Mouse (Mus musculus): ENCODE data around the gene Bax. TPM values are rescaled to one million over a fixed set of nuclear protein-coding genes. Genes with fewer than 3 reads are reported as not detected.
A peak's percentile ranks its signal among the peaks of the same experiment; 100 is the strongest.

Gene Bax
- polyA plus RNA-seq, 1 experiment from 2014 or later = 182 TPM

DNA sequence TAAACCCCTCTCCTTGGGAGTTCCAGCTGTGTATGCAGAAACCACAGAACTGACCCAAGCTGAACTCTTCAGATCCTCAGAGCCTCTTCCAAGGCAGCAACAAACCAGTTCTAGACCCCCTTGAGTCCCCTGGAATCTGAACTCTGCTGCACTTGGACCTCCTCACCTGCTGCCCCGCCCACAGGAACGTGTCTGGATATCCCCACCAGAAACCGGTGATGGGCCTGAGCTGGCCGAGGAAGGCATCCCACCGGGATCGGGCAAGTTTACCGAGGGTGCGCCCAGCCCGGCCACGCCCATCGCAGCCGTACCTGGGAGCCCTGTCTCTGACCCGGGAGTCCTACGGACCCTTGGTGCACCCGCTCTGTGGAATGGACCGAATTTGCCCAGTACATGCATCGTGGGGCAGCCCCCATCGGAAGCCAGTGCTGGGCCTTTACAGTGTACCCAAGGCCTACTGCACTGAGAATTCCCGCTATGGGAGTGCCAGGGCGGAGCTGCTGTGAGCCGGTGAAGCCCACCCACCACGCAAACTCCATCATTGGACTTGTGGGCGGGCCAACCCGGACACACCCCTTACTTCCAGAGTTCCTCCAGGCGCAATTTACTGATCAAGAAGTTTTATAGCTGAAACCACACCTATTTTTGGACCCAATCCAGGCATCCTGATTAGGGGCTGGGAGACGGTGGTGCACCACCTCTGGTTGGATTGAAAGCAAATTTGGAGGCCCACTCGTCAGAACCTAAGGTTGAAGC is 46.7 kb downstream of the Bax start:
- DNase-seq (no peak), ATAC-seq (ENCODE audit: low FRiP score, low TSS enrichment) (no peak)
- peaks cover 45% of the 10 kb centered on the region for H3K36me3 ChIP-seq (ENCODE audit: control insufficient read depth, insufficient read depth, low read length)
- no peak overlapping the region for H3K4me3 ChIP-seq (replicated peaks; ENCODE audit: low read depth, low read length)
- no peaks in the 10 kb centered on the region for H3K9me3 ChIP-seq (ENCODE audit: control insufficient read depth, low read length)
- no peak overlapping the region for H3K4me2 ChIP-seq (ENCODE audit: low read length)
- no peak overlapping the region for H3K27ac ChIP-seq (replicated peaks; ENCODE audit: low read depth, low read length)
- 16% methylated on average over 27 of the region's 27 CpGs for WGBS
- no peak overlapping the region for H3K9ac ChIP-seq (replicated peaks; ENCODE audit: low read length)
- H3K27me3 ChIP-seq (ENCODE audit: control insufficient read depth, insufficient read depth, low read length) = peaks cover 51% of the 10 kb centered on the region
- no peaks in the 10 kb centered on the region for H3K4me1 ChIP-seq (ENCODE audit: control insufficient read depth, insufficient read depth, low read length)

DNA sequence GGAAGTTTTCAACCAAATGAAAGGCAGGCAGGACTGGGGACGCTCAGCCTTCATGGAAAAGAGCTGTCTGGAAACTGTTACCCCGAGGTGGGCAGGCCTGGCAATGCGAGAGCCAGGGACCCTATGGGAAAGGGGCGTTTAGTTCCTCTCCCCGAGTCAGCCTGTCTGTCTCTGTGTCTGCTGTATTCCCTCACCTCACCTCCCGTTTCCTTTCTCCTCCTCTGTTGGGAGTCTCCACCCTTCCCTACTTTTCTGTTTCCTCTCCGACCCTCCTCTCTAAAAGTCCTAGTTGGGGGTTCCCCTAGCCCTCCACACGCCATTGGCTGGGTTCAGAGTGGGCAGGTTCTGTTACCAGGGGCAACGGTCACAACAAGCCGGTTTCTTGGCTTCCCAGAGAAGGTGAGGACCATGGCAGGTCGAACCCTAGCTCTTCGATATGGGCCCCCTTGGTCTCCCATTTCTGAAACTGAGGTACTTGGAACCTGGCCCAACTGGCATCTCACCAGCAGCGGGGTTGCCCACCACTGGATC is 48.7 kb downstream of the Bax start:
- Histone ChIP-seq H3K27me3 (ENCODE audit: control insufficient read depth, insufficient read depth, low read length) (peaks cover 71% of the 10 kb centered on the region), H3K4me3 (replicated peaks; ENCODE audit: low read depth, low read length) (no peak overlapping the region), H3K4me1 (ENCODE audit: control insufficient read depth, insufficient read depth, low read length) (peaks cover 3% of the 10 kb centered on the region; the same call in 1 of the 2 replicates), H3K9me3 (ENCODE audit: control insufficient read depth, low read length) (no peaks in the 10 kb centered on the region), H3K9ac (replicated peaks; ENCODE audit: low read length) (no peak overlapping the region), H3K36me3 (ENCODE audit: control insufficient read depth, insufficient read depth, low read length) (peaks cover 25% of the 10 kb centered on the region), H3K4me2 (ENCODE audit: low read length) (no peak overlapping the region), H3K27ac (replicated peaks; ENCODE audit: low read depth, low read length) (no peak overlapping the region)
- ATAC-seq (ENCODE audit: low FRiP score, low TSS enrichment) = no peak
- no peak for DNase-seq
- 9% methylated on average over 13 of the region's 13 CpGs for WGBS

- H3K27me3 ChIP-seq (ENCODE audit: control insufficient read depth, insufficient read depth, low read length) = peaks cover 89% of the 10 kb centered on the region
- H3K27ac ChIP-seq (replicated peaks; ENCODE audit: low read depth, low read length) = no peak overlapping the region
- DNase-seq = no peak
- no peaks in the 10 kb centered on the region for H3K9me3 ChIP-seq (ENCODE audit: control insufficient read depth, low read length)
- 9% methylated on average over 37 of the region's 37 CpGs for WGBS
- H3K4me2 ChIP-seq (ENCODE audit: low read length) = no peak overlapping the region
- ATAC-seq (ENCODE audit: low FRiP score, low TSS enrichment) = no peak
- H3K36me3 ChIP-seq (ENCODE audit: control insufficient read depth, insufficient read depth, low read length) = peaks cover 1% of the 10 kb centered on the region; the same call in 1 of the 2 replicates
- peaks cover 3% of the 10 kb centered on the region; the same call in 1 of the 2 replicates for H3K4me1 ChIP-seq (ENCODE audit: control insufficient read depth, insufficient read depth, low read length)
- 0 out of 2 replicates have a peak overlapping the region, but pooled peaks have one; percentile 10 for H3K4me3 ChIP-seq (replicated peaks; ENCODE audit: low read depth, low read length)
- H3K9ac ChIP-seq (replicated peaks; ENCODE audit: low read length) = no peak overlapping the region
Observed at GRCm38 (mm10) chr7:45415636-45416035, 51.1 kb downstream of the Bax start.

DNA sequence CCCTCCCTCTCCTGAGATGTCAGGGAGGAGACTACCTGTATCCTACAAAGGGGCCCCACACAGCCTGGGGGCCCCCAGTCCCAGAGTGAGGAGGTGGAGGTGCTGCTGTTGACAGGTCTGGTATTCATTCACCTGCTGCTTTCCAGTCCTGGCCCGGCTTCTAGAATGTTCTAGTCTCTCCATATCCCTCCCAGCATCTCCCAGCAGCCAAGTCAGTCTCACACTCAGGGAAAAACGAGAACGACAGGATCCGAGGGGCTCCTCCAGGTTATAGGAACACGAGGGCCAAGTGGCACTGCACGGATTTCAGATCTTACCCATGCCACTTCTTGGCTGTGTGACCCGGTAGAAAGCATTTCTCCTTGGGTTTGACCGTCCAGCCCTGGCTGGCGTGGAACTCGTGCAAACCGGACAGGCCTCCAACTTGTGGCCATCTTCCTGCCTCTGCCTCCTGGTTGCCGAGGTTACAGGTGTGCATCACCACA is 51.9 kb downstream of the Bax start:
- Histone ChIP-seq H3K4me1 (ENCODE audit: control insufficient read depth, insufficient read depth, low read length) (peaks cover 3% of the 10 kb centered on the region; the same call in 1 of the 2 replicates), H3K4me3 (replicated peaks; ENCODE audit: low read depth, low read length) (no peak overlapping the region), H3K27me3 (ENCODE audit: control insufficient read depth, insufficient read depth, low read length) (peaks cover 93% of the 10 kb centered on the region), H3K4me2 (ENCODE audit: low read length) (no peak overlapping the region), H3K9me3 (ENCODE audit: control insufficient read depth, low read length) (no peaks in the 10 kb centered on the region), H3K27ac (replicated peaks; ENCODE audit: low read depth, low read length) (no peak overlapping the region), H3K36me3 (ENCODE audit: control insufficient read depth, insufficient read depth, low read length) (no peaks in the 10 kb centered on the region), H3K9ac (replicated peaks; ENCODE audit: low read length) (no peak overlapping the region)
- no peak for DNase-seq
- ATAC-seq (ENCODE audit: low FRiP score, low TSS enrichment) = no peak
- WGBS = 43% methylated on average over 12 of the region's 12 CpGs

- peaks cover 95% of the 10 kb centered on the region for H3K27me3 ChIP-seq (ENCODE audit: control insufficient read depth, insufficient read depth, low read length)
- peak overlapping the region; percentile 51 for H3K9ac ChIP-seq (replicated peaks; ENCODE audit: low read length)
- DNase-seq (no peak), ATAC-seq (ENCODE audit: low FRiP score, low TSS enrichment) (no peak)
- no peaks in the 10 kb centered on the region for H3K9me3 ChIP-seq (ENCODE audit: control insufficient read depth, low read length)
- H3K36me3 ChIP-seq (ENCODE audit: control insufficient read depth, insufficient read depth, low read length) = no peaks in the 10 kb centered on the region
- H3K4me3 ChIP-seq (replicated peaks; ENCODE audit: low read depth, low read length) = peak overlapping the region; percentile 43
- H3K4me1 ChIP-seq (ENCODE audit: control insufficient read depth, insufficient read depth, low read length) = peaks cover 3% of the 10 kb centered on the region; the same call in 1 of the 2 replicates
- H3K4me2 ChIP-seq (ENCODE audit: low read length) = peak overlapping the region; percentile 84
- no peak overlapping the region for H3K27ac ChIP-seq (replicated peaks; ENCODE audit: low read depth, low read length)
- 1% methylated on average over 26 of the region's 27 CpGs for WGBS
Observed at GRCm38 (mm10) chr7:45413864-45414739, 52.6 kb downstream of the Bax start.

DNA sequence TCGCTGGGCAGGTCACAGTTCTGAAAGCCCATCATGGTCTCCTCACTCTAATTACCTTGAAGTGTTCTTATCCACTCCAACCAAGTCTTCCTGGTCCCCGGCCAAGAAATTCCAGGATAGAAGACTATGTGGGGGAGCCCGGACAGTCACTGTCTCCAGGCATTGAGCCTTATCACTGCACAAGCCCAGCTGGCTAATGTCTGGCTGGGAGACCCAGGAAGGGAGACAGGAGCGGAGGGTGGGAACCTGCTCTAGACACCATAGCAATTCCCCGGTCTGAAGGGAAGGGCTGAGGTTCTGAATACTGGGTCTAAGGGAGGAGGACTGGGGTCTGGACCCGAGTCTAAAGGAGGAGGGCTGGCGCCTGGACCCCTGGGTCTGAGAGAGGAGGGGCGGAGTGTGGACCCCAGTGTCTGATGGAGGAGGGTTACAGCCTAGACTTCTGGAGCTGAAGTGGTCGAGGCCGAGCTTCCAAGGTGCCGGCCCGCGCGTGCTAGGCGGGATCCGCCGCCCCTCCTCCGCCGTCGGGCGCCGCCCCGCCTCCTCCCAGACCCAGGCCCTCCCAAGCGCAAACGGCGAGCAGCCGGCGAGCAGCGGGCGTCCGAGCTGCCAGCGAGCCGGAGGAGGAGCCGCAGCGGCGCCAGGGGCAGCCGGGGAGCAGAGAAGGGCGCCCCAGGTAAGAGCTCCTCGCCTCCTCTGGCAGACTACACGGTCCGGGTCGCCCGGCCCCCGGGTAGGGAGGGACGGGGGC is 53.4 kb downstream of the Bax start, which contains the start of gene Ntf5:
Gene Ntf5 (plus strand): TSS at position 583 of the 751 bp plus-strand sequence.
- peak within 1 kb of the TSS; percentile 43 for H3K4me3 ChIP-seq (replicated peaks; ENCODE audit: low read depth, low read length)
- H3K4me2 ChIP-seq (ENCODE audit: low read length) = peak within 1 kb of the TSS; percentile 84
- H3K27ac ChIP-seq (replicated peaks; ENCODE audit: low read depth, low read length) = no peak within 1 kb of the TSS
- DNase-seq (peak; percentile 66), ATAC-seq (ENCODE audit: low FRiP score, low TSS enrichment) (no peak; the same call in 1 of the 2 replicates)
- H3K9ac ChIP-seq (replicated peaks; ENCODE audit: low read length) = peak within 1 kb of the TSS; percentile 51
- H3K4me1 ChIP-seq (ENCODE audit: control insufficient read depth, insufficient read depth, low read length) = peaks cover 3% of the 10 kb centered on the region; the same call in 1 of the 2 replicates
- 3% methylated on average over 35 of the region's 45 CpGs for WGBS
- peaks cover 95% of the 10 kb centered on the region for H3K27me3 ChIP-seq (ENCODE audit: control insufficient read depth, insufficient read depth, low read length)
- no peaks in the 10 kb centered on the region for H3K36me3 ChIP-seq (ENCODE audit: control insufficient read depth, insufficient read depth, low read length)
- no peaks in the 10 kb centered on the region for H3K9me3 ChIP-seq (ENCODE audit: control insufficient read depth, low read length)

DNA sequence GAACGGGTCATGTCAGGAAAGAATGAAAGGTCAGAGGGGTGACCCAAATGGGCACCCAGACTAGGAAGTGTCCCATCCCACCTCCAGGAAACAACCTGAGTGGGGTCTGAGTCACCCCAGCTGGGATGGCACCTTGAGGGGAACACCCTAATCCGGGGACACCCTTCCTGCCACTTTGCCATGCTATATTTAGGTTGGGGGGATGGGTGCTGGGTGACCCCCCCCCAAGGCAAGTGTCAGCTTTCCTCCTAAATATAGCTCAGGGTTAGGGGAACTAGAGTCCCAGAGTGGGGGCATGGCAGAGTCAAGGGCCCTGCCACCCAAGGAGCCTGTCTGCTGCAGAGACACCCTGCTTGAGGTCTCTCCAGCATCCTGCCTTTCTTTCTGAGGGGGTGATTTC is 54.3 kb downstream of the Bax start:
- Histone ChIP-seq H3K9me3 (ENCODE audit: control insufficient read depth, low read length) (no peaks in the 10 kb centered on the region), H3K4me2 (ENCODE audit: low read length) (no peak overlapping the region), H3K27me3 (ENCODE audit: control insufficient read depth, insufficient read depth, low read length) (peaks cover 96% of the 10 kb centered on the region), H3K27ac (replicated peaks; ENCODE audit: low read depth, low read length) (no peak overlapping the region), H3K4me3 (replicated peaks; ENCODE audit: low read depth, low read length) (no peak overlapping the region), H3K36me3 (ENCODE audit: control insufficient read depth, insufficient read depth, low read length) (no peaks in the 10 kb centered on the region), H3K4me1 (ENCODE audit: control insufficient read depth, insufficient read depth, low read length) (peaks cover 3% of the 10 kb centered on the region; the same call in 1 of the 2 replicates), H3K9ac (replicated peaks; ENCODE audit: low read length) (no peak overlapping the region)
- DNase-seq (no peak), ATAC-seq (ENCODE audit: low FRiP score, low TSS enrichment) (no peak)
- 93% methylated on average over 2 of the region's 2 CpGs for WGBS

Data from midbrain, embryonic 14.5 days (tissue).